Mouse (Mus musculus) C2C12 (cell line): ENCODE results near the gene Entpd6.

Source experiments
- CEBPB ChIP-seq: IDR thresholded peaks from one replicate; pipeline ENCODE4 v1.6.1; 2011; ENCODE audit warnings: low read depth, mild to moderate bottlenecking, control low read depth, moderate library complexity
- CTCF ChIP-seq: IDR thresholded peaks from one replicate; pipeline ENCODE4 v1.5.1; 2011; ENCODE audit not compliant: control insufficient read depth, insufficient read depth, insufficient read length
- MAX ChIP-seq: IDR thresholded peaks from one replicate; pipeline ENCODE4 v1.6.1; 2011; ENCODE audit warnings: mild to moderate bottlenecking, control low read depth
- MYOG ChIP-seq: IDR thresholded peaks from one replicate; pipeline ENCODE4 v1.6.1; 2011; ENCODE audit not compliant: control insufficient read depth, insufficient read length; ENCODE audit errors: extremely low read depth

GRCm38 (mm10) chr2:150750129-150750979 lies 1.5 kb downstream of the Entpd6 start:
- no peak for TF ChIP-seq CTCF
- no peak for TF ChIP-seq MYOG
- no peak for TF ChIP-seq CEBPB
- no peak for TF ChIP-seq MAX
